Mouse (Mus musculus): ENCODE results near the gene Ugt1a1.
"Not testable (repeated sequence)": the region's sequence is repeated elsewhere in the genome, so short reads cannot be mapped to it uniquely, and the experiment has no call there.

Gene Ugt1a1

GRCm38 (mm10) chr1:88218591-88218990 is 6.8 kb downstream of the Ugt1a1 start:
- DNase-seq (ENCODE audit: low spot score), result no peak

GRCm38 (mm10) chr1:88219054-88219453 is 7.3 kb downstream of the Ugt1a1 start:
- DNase-seq (ENCODE audit: low spot score), result no peak

GRCm38 (mm10) chr1:88220336-88220735 is 8.6 kb downstream of the Ugt1a1 start:
- DNase-seq (ENCODE audit: low spot score), result no peak

DNA sequence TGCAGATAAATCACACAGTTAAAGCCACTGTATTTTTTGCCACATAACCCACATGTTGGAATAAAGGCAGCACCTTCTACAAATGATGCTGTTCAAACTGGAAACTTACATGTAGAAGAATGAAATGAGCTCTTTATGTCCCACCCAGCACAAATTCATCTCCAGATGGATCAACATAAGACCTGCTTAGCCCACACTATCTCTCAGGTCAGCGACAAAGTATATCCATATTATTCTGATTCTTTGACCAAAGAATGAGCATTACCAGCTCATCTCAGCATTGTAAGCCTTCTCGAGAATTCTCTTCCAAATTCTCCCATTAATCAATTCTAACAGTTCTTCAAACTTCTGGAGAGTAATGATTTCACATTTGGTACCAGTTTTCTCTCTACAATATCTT is 10.5 kb downstream of the Ugt1a1 start:
- no peak for DNase-seq (ENCODE audit: low spot score)

DNA sequence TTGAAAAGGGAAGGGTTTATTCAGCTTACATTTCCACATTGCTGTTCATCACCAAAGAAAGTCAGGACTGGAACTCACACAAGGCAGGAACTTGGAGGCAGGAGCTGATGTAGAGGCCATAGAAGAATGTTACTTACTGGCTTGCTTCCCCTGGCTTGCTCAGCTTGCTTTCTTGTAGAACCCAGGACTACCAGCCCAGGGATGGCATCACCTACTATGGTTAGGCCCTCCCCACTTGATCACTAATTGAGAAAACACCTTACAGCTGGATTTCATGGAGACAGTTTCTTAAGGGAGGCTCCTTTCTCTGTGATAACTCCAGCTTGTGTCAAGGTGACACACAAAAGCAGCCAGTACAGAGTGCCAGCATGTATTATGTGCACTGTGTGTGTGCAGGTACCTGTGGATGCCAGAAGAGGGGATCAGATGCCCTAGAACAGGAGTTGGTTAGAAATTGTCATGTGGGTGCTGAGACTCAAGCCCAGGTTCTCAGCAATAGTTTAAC is 11.3 kb downstream of the Ugt1a1 start:
- not testable (repeated sequence) for DNase-seq (ENCODE audit: low spot score)

DNA sequence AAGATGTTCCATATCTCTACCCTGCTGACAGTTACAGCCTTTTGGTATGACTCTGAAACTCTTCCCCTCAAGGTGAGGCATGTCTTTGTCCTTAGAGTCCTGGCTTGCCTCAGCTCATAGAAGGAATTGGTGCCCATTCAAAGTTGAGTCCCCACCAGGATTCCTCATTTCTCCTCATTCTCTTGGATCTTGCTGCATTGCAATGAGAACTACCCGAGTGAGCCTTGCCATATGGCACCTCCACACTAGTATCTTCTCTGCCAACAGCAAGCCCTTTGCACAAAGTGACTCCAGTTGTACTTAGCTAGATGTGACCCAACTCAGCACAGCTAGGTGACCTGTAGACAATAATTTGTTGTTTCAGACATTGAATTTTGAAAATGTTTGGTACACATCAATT is 11.8 kb downstream of the Ugt1a1 start:
- no peak for DNase-seq (ENCODE audit: low spot score)

- DNase-seq (ENCODE audit: low spot score), result no peak
Measured at GRCm38 (mm10) chr1:88224029-88224776, 12.4 kb downstream of the Ugt1a1 start.

DNA sequence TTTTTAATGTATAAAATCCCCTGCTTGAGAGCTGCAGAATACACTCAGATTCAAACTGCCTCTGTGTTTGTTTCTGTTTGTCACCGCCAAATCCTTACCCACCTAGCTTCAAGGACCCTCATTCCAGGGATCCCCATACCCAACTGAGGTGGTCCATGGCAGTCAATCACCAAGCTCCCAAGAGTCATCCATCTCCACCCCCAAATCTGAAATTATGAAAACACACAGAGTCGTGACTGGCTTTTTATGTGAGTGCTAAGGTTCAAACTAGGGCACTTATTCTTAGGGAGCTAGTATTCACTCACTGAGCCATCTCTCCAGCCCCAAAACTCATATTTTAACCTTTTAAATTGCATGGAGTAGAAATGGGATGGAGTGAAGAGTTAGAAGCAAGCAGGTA is 13.5 kb downstream of the Ugt1a1 start:
- not testable (repeated sequence) for DNase-seq (ENCODE audit: low spot score)

- DNase-seq (ENCODE audit: low spot score), result peak; percentile 0
Measured at GRCm38 (mm10) chr1:88225741-88226140, 14.0 kb downstream of the Ugt1a1 start.

DNA sequence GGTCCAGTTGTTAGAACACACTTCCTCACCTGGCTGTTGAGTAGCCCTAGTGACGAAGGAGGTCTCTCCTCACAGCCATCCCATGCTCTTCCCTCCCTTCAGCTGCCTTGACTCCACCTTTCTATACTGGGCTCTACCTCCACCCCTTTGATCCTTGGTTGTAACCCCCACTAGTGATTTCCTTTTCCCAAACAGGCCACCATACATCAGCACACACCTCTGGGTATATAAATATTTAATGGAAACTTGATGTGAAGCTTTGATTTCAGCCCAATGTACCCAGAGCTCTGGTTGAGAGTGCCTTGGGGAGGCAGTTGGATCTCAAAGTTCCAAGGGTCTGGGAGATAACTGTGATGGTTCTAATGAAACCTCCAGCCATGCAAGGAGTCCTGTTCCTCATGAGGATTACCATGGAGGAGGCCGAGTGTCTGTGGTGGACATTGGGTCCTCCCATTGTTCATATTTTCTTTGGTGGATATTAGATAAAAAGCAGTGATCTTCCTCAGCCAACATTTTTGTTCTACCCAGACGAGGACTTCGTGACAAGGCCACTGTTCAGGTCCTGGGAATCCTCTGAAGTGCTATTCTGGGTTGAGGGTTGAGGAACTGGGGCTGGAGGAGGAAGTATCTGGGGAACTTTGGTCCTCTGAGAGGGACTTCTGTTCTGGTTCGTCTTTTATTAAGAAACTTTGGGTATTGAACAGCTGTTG is 15.1 kb downstream of the Ugt1a1 start, which contains the start of gene Mroh2a:
Mroh2a (plus strand) TSS at position 317 of the 710 bp plus-strand sequence.
- no peak for DNase-seq (ENCODE audit: low spot score)

DNA sequence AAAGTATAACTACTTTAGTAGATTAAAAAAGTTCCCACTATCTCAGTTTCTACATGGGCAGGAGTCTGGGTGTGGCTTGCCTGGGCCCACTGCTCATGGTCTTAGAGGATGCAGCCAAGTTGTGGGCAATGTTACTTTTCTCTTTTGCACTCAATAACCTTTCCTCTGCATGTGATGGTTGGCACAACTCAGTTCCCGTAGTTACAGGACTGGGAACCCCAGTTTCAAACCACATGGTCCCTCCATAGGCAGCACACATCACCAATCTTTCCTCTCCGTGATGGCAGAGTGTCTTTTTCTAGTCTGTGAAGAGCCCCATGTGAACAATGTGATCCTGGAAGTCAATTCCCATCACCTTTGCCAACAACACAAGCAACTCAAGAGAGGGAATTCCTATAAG is 15.7 kb downstream of the Ugt1a1 start:
- peak; percentile 9 for DNase-seq (ENCODE audit: low spot score)

DNA sequence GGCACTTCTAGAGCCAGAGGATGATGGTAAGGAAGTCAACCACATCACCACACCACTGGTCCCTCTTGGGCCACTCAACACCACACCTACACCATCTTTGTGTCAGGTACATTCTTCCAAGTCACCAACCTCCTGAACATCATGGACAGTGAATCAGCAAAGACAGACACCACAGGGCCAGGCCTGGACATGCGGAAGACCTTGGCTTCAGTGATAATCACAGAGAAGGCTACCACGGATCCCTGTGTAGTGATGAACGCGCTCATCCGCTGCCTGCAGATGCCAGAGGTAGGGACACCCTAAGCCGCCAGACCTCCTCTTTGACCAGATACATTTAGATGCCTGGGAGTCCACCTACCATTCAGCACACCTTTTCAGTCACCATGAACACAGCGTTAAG is 16.4 kb downstream of the Ugt1a1 start:
- DNase-seq (ENCODE audit: low spot score), result peak; percentile 6

DNA sequence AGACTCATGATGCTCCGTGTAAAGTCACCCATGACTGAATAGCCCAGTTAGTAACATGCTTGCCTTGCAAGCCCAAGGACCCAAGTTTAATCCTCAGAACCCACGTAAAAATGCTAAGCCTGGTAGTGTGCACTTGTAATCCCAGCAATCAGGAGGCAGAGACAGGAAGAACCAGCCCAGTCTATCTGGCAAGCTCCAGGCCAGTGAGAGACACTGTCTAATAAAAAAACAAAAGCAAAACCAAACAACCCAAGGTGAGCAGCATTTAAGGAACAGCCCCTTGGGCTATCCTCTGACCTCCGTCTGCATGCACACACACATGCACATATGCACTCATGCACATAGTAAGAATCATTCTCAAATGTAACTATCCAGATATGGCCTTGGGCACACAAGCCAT is 17.8 kb downstream of the Ugt1a1 start:
- DNase-seq (ENCODE audit: low spot score), result no peak

GRCm38 (mm10) chr1:88229986-88230385 is 18.2 kb downstream of the Ugt1a1 start:
- no peak for DNase-seq (ENCODE audit: low spot score)

GRCm38 (mm10) chr1:88230421-88230820 is 18.7 kb downstream of the Ugt1a1 start:
- DNase-seq (ENCODE audit: low spot score), result no peak

- no peak for DNase-seq (ENCODE audit: low spot score)
Measured at GRCm38 (mm10) chr1:88230981-88231802, 19.4 kb downstream of the Ugt1a1 start.

DNA sequence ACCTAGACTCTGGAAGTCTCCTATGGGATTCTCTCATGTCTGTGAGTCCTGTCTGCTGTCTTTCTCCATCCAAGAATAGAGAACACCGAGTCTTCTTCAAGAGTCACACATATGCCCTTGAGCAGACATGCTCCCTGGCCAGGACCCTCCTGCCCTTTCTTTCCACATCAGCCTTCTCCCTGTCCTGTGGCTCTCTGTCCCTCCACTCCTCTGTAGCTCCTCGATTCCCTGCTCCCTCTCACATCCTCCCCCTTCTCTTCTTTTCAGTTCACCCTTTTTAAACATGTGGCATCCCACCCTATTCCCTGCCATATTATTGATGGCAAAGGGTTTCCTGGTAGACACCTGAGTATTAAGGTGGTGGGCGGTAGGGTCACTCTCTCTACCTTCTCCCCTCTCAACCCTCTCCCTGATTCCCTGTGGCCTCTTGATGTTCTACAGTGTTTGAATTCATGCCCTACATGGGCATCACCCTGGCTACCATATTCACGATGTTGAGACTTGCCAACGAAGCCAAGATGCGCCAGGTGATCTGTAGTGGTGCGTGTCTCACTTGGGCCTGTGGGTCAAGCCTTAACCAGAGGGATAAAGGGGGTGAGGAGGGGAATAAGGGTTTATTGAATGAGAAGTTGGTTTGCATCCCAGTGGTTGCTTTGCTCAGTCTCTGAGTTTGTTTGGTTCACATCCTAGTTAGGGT is 20.2 kb downstream of the Ugt1a1 start:
- DNase-seq (ENCODE audit: low spot score), result no peak

GRCm38 (mm10) chr1:88232664-88233380 is 21.1 kb downstream of the Ugt1a1 start:
- DNase-seq (ENCODE audit: low spot score), result no peak

GRCm38 (mm10) chr1:88233421-88234247 is 21.9 kb downstream of the Ugt1a1 start:
- DNase-seq (ENCODE audit: low spot score), result no peak

GRCm38 (mm10) chr1:88234248-88234610 is 22.5 kb downstream of the Ugt1a1 start:
- no peak for DNase-seq (ENCODE audit: low spot score)

Data from T-cell, adult 2 months (primary cell).